Mouse (Mus musculus) small intestine, adult 2 months (tissue): Measurements from ENCODE around the gene Mvb12b. TPM values are rescaled to one million over a fixed set of nuclear protein-coding genes. Genes with fewer than 3 reads are reported as not detected.

Source experiments
- H3K27ac ChIP-seq: fragments of 200-500 bp; 2 replicates; pipeline ENCODE4 v1.5.1; 2012; ENCODE audit warnings: low read depth, low read length, control low read depth, inconsistent platforms; ENCODE audit not compliant: insufficient read depth
- H3K27me3 ChIP-seq: fragments of 200-500 bp; 2 replicates; pipeline ENCODE4 v1.6.1; 2012; ENCODE audit warnings: mild to moderate bottlenecking, moderate library complexity, low read length, inconsistent platforms; ENCODE audit not compliant: control insufficient read depth, insufficient read depth
- H3K36me3 ChIP-seq: fragments of 200-500 bp; 2 replicates; pipeline ENCODE4 v1.6.1; 2012; ENCODE audit warnings: mild to moderate bottlenecking, low read length, control low read depth, inconsistent platforms; ENCODE audit not compliant: control insufficient read depth, insufficient read depth
- H3K4me1 ChIP-seq: fragments of 200-500 bp; 2 replicates; pipeline ENCODE4 v1.6.1; 2012; ENCODE audit warnings: low read length, inconsistent platforms, mixed read lengths; ENCODE audit not compliant: control insufficient read depth, insufficient read depth, insufficient read length
- H3K4me3 ChIP-seq: fragments of 200-500 bp; 2 replicates; pipeline ENCODE4 v1.5.1; 2012; ENCODE audit warnings: low read depth, mild to moderate bottlenecking, control low read depth, inconsistent platforms, low read length, moderate library complexity
- CTCF ChIP-seq: fragments of 200-500 bp; IDR thresholded peaks from 2 replicates; pipeline ENCODE4 v1.5.1; 2012; ENCODE audit warnings: low read depth, mild to moderate bottlenecking, control low read depth, inconsistent platforms, low read length, moderate library complexity, mixed read lengths; ENCODE audit not compliant: insufficient replicate concordance, insufficient read length; ENCODE audit errors: extremely low read depth
- POLR2A ChIP-seq: fragments of 200-500 bp; IDR thresholded peaks from 2 replicates; pipeline ENCODE4 v1.6.1; 2012; ENCODE audit warnings: low read depth, mild to moderate bottlenecking, control low read depth, inconsistent platforms, low read length, moderate library complexity
- WGBS: fragments of 180-500 bp; shearing (Covaris S2); methylation state at CpG from one replicate; pipeline ENCODE4 v1.1.7; 2018; 5-methylcytosine and 5-hydroxymethylcytosine counted together
- polyA plus RNA-seq: library from polyadenylated mRNA; depleted of rRNA; stranded (reverse); fragments of >200 nt; gene quantifications from 2 replicates; pipeline ENCODE4 v1.2.3, GENCODE M21; 2012; rRNA removed

Mvb12b gene
- polyA plus RNA-seq, 1 experiment, result 7.9 TPM

GRCm38 (mm10) chr2:33689155-33689879 lies 198.4 kb downstream of the Mvb12b start:
- H3K27ac ChIP-seq, result no peak overlapping the region
- H3K27me3 ChIP-seq, result peaks cover 7% of the 10 kb centered on the region
- 40% methylated on average over 23 of the region's 23 CpGs for WGBS
- TF ChIP-seq CTCF (no peak), POLR2A (no peak)
- H3K4me1 ChIP-seq, result no peaks in the 10 kb centered on the region
- no peak overlapping the region for H3K4me3 ChIP-seq
- H3K36me3 ChIP-seq, result no peaks in the 10 kb centered on the region

GRCm38 (mm10) chr2:33683594-33683993 lies 204.2 kb downstream of the Mvb12b start:
- no peaks in the 10 kb centered on the region for H3K36me3 ChIP-seq
- H3K27me3 ChIP-seq, result peaks cover 2% of the 10 kb centered on the region; the same call in 1 of the 2 replicates
- 0 out of 2 replicates have a peak, but pooled peaks cover 2% of the 10 kb centered on the region for H3K4me1 ChIP-seq
- 72% methylated on average over 4 of the region's 4 CpGs for WGBS
- H3K27ac ChIP-seq, result no peak overlapping the region
- no peak for TF ChIP-seq POLR2A
- TF ChIP-seq CTCF, result no peak
- H3K4me3 ChIP-seq, result no peak overlapping the region

GRCm38 (mm10) chr2:33683095-33683494 lies 204.7 kb downstream of the Mvb12b start:
- H3K27me3 ChIP-seq, result peaks cover 2% of the 10 kb centered on the region; the same call in 1 of the 2 replicates
- TF ChIP-seq CTCF (no peak), POLR2A (no peak)
- H3K27ac ChIP-seq, result no peak overlapping the region
- WGBS, result 63% methylated on average over 6 of the region's 6 CpGs
- H3K36me3 ChIP-seq, result no peaks in the 10 kb centered on the region
- 0 out of 2 replicates have a peak, but pooled peaks cover 2% of the 10 kb centered on the region for H3K4me1 ChIP-seq
- no peak overlapping the region for H3K4me3 ChIP-seq

GRCm38 (mm10) chr2:33682219-33682618 lies 205.5 kb downstream of the Mvb12b start:
- no peak overlapping the region for H3K4me3 ChIP-seq
- H3K27me3 ChIP-seq, result no peaks in the 10 kb centered on the region
- 11% methylated on average over 4 of the region's 4 CpGs for whole genome bisulfite sequencing
- H3K4me1 ChIP-seq, result 0 out of 2 replicates have a peak, but pooled peaks cover 2% of the 10 kb centered on the region
- TF ChIP-seq POLR2A (no peak), CTCF (peak; percentile 87; the same call in 1 of the 2 replicates)
- H3K36me3 ChIP-seq, result no peaks in the 10 kb centered on the region
- no peak overlapping the region for H3K27ac ChIP-seq

Other genes starting within 250 kb of the Mvb12b start
- gene Lmx1b, start 247.4 kb downstream of the Mvb12b start, polyA plus RNA-seq, result 0.10 and 0.13 TPM in 2 replicates